Mouse (Mus musculus) kidney, adult 10 weeks (tissue): ENCODE measurements around the gene Olfr57. TPM values are rescaled to one million over a fixed set of nuclear protein-coding genes. Genes with fewer than 3 reads are reported as not detected.

Experiments
- polyA plus RNA-seq: library from polyadenylated mRNA; stranded (reverse); fragments of 350-450 nt; fragmentation: Illumina TruSeq; extraction: RNeasy Lipid Tissue Mini Kit (QIAGEN cat#74804); gene quantifications from one replicate; pipeline ENCODE4 v1.2.3, GENCODE M21; 2014; ENCODE audit warnings: low read depth, low replicate concordance

Olfr57 gene
- polyA plus RNA-seq, result not detected

DNA sequence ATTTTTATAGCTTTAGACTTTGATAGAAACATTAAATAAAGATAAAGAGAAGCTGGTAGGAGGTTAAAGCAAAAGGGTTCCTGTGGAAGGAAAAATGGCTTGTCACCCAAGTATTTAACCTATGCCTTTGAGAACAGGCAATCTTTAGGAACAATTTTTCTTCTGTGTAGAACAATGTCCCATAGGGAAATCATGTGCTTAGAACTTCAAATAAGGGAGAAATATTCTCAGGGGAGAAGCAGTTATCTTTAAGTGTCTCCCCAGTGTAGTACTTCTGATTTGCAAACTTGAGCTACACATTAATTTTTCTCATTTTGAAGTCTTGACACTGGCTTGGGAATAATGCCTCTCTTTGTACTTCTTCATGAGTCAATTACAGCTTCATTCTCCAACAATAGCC is at the start of gene Olfr57:
TSS of gene Olfr57 (plus strand) at position 301 of the 400 bp plus-strand sequence.

DNA sequence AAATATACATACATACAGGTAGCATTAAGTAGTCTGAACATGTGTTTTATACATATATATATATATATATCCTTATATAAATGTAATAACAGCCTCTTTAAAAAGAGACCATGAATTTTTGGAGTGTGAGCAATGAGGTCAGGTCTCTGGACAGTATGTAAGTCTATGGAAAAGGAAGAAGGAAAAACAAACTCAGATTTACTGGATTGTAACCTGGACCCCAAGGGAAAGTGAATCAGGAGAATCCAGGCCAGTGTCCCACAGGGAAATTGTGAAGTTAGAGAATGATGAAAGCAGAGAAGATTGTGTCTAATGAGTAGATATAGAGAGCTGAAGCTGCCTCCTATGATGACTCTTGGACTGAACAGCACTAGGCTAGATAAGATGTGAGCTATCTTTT is 47.8 kb upstream of the Olfr57 start, which contains the start of gene Olfr1352:
TSS of gene Olfr1352 (plus strand) at position 301 of the 400 bp plus-strand sequence.

DNA sequence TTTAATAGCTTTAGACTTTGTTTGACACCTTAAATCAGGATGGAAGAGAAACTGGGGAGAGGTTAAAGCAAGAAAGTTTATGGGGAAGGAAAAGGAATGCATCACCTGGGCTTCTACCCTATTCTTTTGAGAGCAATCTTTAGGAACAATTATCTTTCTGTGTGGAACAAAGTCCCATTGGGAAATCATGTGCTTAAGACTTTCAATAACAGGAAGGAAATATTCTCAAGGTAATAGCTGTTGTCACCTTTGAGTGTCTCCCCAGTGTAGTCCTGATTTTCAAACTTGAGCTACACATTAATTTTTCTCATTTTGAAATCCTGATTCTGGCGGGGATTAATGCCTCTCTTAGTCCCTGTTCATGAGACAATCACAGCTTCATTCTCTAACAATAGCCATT is 16.4 kb upstream of the Olfr57 start, which contains the start of gene Olfr1351:
TSS of gene Olfr1351 (plus strand) at position 301 of the 400 bp plus-strand sequence.

Other genes with a start within 250 kb of the Olfr57 start
- gene Slc1a6, start 248.2 kb upstream of the Olfr57 start, polyA plus RNA-seq, result not detected
- gene Olfr1356, start 176.6 kb upstream of the Olfr57 start, polyA plus RNA-seq, result not detected
- gene Olfr1355, start 153.2 kb upstream of the Olfr57 start, polyA plus RNA-seq, result not detected
- not detected for gene Olfr1354, start 115.6 kb upstream of the Olfr57 start, polyA plus RNA-seq
- gene Olfr8, start 78.1 kb upstream of the Olfr57 start, polyA plus RNA-seq, result not detected
- gene Olfr1353, start 65.4 kb upstream of the Olfr57 start, polyA plus RNA-seq, result not detected
- not detected for gene Olfr1352, start 47.7 kb upstream of the Olfr57 start, polyA plus RNA-seq
- not detected for gene Olfr1351, start 16.3 kb upstream of the Olfr57 start, polyA plus RNA-seq
- 33.4 TPM for gene 2610008E11Rik, start 68.9 kb downstream of the Olfr57 start, polyA plus RNA-seq
- gene Vmn2r80, start 120.0 kb downstream of the Olfr57 start, polyA plus RNA-seq, result not detected
- gene Vmn2r81, start 219.0 kb downstream of the Olfr57 start, polyA plus RNA-seq, result not detected